Mouse (Mus musculus): Measurements from ENCODE around the gene Setd1a. TPM values are rescaled to one million over a fixed set of nuclear protein-coding genes. Genes with fewer than 3 reads are reported as not detected.

The Setd1a gene
- total RNA-seq, 2 experiments from 2014 or later, result 36.0 TPM

DNA sequence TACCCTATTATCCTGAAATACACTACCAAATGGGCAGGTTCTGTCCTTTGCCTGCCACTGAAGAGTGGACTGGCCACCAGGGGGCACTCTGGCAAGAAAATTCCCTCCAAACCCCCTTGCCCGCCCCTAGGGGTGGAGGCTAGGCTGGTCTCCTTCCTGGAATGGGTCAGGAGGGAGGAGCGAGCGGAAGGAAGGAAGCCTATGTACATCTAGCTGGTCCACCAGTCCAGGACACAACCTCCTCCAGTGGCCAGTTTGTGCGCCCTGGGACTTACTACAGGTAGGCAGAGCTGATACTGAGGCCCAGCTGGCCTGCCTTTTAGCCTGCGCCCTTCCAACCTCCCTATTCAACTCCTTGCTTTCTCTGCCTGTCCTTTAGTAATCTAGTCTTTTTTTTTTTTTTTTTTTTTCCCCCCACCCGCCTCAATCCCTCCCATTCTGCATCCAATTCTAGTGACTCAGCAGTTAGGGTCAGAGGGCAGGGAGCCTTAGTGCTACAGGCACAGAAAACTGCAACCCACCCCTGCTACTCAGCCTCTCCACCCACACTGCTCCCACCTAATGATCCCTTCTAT, 24.1 kb downstream of the Setd1a start, which contains the start of gene Hsd3b7:
Gene Hsd3b7, plus strand, starts transcription at position 170 of the 575 bp plus-strand sequence.
- peak; percentile 96 to 98 for DNase-seq

- DNase-seq, result peak; percentile 32 to 34
Observed at GRCm38 (mm10) chr7:127801010-127801621, 24.6 kb downstream of the Setd1a start.

- DNase-seq, result no peak
Observed at GRCm38 (mm10) chr7:127802313-127802712, 25.8 kb downstream of the Setd1a start.

DNA sequence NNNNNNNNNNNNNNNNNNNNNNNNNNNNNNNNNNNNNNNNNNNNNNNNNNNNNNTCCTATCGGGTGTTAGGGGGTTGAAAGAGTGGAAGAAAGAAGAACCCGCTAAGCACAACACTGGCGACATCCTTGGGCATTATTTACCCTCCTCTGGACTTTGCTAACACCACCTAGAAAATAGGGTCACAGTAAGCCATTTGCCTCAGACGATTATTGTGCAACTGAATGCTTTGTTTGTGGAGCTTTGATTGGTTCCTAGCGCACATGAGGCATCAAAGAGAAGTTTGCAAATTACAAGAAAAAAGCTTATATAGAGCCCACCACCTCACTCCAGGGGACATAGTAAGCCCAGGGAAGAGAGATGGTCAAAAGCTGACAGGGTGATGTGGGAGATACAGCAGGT, 32.4 kb downstream of the Setd1a start:
- no peak for DNase-seq

DNA sequence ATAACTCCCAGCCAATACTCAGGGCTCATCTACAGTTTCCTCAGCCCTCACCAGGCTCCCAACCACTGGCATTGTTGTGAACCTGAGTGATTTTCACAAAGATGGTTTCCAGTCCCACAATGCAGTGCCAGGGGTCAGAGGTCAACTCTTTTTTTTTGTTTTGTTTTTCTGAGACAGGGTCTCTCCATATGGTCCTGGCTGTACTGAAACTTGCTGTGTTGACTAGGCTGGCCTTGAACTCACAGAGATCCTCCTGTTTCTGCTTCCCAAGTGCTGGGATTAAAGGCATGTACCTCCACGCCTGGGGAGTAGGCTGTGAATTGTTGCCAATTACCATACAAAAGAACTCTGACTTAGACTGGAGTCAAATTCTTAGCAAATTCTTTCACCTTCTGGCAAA, 33.4 kb downstream of the Setd1a start:
- DNase-seq, result no peak

- no peak for DNase-seq
Observed at GRCm38 (mm10) chr7:127810650-127811049, 34.2 kb downstream of the Setd1a start.

DNA sequence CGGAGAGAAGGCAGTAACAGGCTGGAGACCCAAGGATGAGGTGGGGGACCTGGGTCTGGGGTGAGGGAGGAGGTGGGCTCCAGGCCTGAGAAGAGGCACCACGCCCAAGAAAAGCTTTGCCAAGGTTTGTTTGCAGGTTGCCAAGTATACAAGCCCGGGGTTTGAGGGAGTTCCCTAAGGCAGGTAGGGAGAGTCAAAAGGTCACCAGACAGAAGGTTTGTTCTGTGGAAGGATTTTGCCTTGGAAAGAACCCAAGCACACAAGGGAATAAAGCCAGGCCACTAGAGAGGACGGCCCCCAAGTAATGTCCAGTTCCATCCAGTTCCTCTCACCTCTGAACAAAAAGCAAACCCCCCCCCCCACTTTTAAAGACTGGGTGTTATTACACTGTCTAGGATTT, 34.8 kb downstream of the Setd1a start:
- DNase-seq, result no peak

DNA sequence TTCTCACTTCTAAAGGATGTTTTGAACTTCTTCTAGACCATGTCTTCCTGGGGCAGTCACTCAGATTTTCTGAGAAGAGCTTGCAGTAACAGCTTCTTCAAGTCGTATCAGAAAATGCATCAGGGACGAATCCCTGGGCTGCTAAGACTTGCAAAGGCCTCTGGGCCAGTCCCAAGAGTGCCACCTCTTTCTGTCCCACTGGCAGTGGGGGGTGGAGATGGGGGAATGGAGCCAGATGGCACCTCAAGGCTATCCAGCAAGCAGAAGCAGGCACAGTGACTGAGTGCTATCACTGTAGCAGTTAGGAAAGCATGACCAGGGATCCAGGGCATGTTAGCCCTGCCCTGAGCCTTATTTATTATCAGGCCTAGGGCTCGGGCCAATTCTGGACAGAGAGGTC, 35.8 kb downstream of the Setd1a start:
- DNase-seq, result peak; percentile 72 to 75

DNA sequence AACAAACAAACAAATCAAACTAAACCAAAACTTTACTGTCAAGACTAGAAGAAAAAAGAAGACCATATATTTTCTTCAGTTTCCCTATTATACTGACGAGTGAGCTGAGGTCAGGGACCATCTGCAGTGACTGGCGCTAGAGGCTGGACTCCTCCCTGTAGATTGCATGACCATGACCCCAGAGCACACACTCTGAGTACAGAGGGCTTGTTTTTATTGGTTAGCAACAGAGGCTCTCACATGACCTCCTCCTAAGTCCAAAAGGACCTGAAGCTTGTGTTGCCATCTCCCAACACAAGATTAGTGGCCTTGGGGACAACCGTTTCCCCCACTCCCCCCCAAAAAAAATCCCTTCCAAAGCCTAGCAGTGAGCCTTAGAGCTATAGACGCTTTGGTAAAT, 37.4 kb downstream of the Setd1a start:
- DNase-seq, result peak; percentile 37 to 43

DNA sequence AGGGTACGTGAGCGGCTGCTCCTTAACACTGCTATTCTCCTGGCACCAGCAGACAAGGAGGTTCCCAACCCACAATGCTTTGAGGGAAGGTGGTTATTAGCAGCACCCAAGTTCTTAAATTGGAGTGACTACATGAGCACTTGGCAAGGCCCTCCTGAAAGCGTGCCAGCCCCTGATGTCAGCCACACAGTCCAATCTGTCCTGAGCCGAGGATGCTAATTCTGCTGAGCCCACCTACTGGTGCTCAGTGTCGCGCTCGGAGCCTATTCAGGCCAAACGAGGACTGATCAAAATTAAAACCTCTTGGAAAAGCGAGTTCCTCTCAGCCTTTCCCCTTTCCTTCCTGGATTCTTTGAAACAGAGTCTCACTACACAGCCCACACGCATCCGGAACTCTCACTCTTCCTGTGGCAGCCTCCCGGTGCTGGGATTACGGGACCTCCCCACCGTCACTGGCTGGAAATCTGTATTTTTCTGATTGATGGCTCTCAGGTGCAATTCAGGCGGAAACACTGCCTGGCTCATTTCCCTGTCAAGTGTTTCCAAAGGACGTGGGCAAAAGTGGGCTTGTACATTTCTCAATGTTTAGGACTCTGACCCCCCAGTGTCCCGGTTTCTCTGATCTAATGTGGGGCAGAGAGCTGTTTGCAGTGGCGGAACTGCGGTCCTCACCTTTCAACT, 37.9 kb downstream of the Setd1a start:
- DNase-seq, result peak; percentile 77

- DNase-seq, result no peak
Observed at GRCm38 (mm10) chr7:127815116-127815665, 38.7 kb downstream of the Setd1a start.

DNA sequence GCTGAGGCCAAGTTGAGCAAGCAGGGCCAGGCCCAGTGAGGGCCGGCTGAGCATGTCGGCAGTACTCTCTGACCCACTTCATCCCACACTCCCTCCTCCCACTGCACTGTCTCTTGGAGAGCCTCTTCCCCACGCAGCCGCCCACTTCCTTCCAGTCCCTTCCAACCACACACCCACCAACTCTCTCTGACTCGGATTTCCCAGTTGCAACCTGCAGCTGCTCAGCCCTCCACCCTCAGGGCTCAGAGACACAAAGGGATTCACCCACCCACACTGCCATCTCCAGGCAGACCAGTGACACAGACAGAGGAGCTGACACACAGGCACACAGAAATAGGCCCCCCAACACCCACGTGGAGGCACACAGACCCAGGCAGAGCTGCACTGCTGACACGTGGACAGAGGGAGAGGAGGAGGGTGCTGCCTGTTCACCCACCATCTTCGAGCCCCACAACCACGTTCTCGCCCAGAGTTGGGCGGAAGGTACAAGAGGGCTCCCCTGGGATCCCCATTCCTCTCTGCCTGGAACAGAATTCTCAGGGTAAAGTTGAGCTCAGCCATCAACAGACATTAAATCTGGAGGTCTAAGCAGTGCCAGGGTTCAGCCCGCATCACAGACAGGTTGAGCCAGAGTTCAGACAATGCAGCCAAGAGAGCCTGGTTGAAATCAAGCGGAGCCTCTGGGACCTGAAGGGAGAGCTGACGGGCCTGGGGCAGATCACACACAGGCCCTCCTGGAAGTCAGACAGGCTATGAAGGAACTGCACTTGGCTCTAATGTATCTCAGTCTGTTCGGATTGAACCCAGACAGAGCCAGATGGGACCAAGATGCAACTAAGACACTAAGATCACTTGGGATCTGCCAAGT, 39.7 kb downstream of the Setd1a start:
- peak; percentile 45 to 59 for DNase-seq

- no peak for DNase-seq
Observed at GRCm38 (mm10) chr7:127817053-127817452, 40.6 kb downstream of the Setd1a start.

GRCm38 (mm10) chr7:127817776-127818175, 41.3 kb downstream of the Setd1a start:
- DNase-seq, result no peak

- DNase-seq, result peak in 1 of 2 experiments; percentile 31
Observed at GRCm38 (mm10) chr7:127820836-127821509, 44.5 kb downstream of the Setd1a start.

DNA sequence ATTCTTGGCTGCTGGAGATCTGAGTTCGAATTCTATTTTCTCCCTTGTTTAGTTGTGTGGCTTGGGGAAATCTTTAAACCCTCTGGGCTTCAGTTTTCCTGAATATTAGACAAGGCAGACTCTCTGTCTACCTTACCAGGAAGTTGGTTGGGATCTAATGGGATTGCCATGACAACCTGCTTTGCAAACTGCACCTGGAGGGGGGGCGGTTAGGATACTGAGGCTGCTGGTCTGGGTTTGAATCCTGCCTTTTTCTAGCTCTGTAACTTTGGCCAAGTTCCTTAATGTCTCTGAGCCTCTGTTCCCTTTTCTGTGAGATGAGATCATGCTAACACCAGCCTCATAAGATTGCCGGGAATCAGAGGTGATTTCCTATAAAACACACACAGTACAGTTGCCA, 46.0 kb downstream of the Setd1a start:
- no peak for DNase-seq

GRCm38 (mm10) chr7:127823236-127824171, 47.0 kb downstream of the Setd1a start:
- DNase-seq, result no peak

GRCm38 (mm10) chr7:127824176-127824871, 47.9 kb downstream of the Setd1a start, which contains the start of the genes Stx4a and Stx1b:
Gene Stx4a, plus strand, starts transcription at chr7:127824294.
Gene Stx1b, minus strand, starts transcription at chr7:127824549.
- DNase-seq, result peak in 1 of 2 experiments; percentile 47

DNA sequence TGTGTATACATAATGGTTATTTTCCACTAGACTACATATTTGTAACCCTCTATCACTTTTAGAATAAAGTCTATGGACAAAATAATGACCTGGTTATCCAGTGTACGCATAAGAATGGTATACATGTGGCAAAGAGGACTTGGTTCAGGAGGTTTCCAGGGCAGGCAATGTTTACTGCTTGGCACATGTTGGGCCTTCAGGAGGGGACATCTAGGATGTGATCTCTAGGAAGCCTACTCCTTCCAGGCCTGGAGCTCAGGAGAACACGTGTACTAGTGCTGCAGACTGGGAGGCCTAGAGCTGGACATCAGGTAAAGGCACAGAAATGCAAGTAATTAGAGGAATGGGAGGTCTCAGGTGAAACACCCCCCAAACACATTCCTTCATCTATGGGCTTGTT, 59.1 kb downstream of the Setd1a start:
- DNase-seq, result no peak

- DNase-seq, result no peak
Observed at GRCm38 (mm10) chr7:127837473-127837872, 61.0 kb downstream of the Setd1a start.

Measured in adrenal gland, postnatal 36 days (tissue).